Mouse (Mus musculus): ENCODE results near the gene Cyp46a1.
A peak's percentile ranks its signal among the peaks of the same experiment; 100 is the strongest.

The Cyp46a1 gene

DNA sequence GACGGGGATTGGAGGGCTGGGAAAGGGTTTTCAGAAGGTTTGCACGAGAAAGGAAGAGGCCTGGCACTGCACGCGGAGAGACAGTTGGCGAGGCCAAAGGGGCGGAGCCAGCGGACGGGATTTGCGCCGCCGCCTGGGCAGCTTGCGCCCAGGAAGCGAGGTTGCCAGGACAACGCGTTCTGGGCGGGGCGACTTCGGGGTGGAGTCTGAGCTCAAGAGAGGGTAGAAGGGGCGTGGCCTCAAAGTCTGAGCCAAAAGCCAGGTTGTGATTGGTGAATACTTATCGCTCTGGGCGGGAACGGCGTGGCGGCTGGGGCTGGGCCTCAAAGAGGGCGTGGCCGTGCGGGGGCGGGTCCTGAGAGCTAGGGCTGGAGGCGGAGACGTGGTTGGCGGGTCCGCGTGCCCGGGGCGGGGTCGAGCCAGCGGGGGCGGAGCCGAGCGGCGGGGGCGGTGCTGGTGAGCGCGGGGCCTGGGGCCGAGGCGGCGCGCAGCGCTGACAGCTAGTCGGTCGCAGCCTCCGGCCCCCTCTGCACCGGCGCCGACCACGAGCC lies at the start of gene Cyp46a1:
Gene Cyp46a1, plus strand, starts transcription at position 487 of the 551 bp plus-strand sequence.
- DNase-seq (ENCODE audit: extremely low spot score) = peak; percentile 100

DNA sequence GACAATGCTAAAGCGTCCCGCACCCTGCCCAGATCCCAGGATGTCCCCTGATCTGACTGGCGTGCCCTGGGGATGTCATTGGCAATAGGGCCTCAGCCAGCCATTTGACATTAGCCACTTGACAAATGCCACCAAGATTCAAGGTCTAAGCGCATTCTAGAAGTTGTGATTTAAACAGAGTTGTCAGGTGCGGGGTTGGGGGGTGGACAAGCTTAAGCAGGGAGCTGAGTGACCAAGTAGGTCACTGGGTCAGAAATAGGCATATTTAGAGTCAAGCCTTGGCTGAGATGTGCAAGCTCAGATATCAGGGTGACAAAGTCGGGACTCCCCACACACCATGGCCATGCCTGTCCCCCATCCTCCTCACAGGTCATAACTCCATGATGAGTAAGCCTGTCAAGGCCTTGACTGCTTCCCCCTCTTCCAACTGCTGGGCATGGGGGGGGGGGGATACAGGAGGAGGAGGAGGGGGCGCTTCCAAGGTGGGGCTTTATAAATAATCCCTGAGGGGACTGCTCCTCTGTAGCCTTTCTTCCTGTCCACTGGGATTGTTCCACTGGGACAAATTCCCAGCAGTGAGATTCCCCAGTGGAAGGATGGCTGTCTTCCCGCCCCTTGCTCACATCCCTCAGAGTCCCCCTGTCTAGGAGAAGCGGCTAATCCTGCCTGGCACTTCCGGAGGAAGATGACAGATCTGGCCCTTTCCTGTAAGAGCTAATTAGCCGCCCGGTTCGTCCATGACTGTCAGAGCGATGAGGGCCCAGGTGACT lies 49.5 kb upstream of the Cyp46a1 start:
- peak; percentile 60 for DNase-seq (ENCODE audit: extremely low spot score)

DNA sequence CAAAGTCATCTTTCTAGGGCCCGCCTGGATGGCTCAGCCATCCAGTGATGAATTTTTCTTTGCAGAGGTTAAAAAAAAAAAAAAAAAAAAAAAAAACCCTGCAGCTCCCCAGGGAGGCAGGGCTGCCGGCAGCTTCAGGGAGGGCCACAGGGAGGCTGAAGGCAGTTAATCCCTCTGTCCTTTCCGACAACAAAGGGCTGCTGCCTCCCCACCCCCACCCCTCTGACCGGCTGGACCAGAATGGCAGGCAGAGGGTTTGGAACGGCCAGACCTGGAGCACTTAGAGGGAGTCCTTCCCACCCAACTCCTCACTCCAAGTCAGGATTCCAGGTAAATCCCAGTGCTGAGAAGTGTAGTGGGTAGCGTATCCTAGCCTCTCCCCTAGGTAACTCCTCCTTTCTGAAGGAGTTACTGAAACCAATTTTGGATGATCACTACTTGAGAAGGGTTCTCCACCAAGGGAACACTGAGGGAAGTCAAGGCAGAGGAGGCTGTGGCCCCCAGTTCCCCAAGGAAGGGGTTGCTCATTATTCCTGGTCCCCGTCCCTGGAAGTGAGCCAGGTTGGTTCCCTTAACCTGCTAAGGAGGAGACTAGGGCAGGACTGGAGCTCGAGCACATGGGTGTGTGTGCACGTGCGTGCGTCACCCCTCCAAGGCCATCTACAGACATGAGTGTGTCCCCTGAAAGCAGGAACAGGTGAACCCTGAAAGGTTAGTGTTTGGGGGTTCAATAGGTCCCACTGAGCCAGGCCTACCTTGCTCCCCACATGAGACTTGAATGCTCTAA lies 48.8 kb upstream of the Cyp46a1 start:
- peak; percentile 70 for DNase-seq (ENCODE audit: extremely low spot score)

DNA sequence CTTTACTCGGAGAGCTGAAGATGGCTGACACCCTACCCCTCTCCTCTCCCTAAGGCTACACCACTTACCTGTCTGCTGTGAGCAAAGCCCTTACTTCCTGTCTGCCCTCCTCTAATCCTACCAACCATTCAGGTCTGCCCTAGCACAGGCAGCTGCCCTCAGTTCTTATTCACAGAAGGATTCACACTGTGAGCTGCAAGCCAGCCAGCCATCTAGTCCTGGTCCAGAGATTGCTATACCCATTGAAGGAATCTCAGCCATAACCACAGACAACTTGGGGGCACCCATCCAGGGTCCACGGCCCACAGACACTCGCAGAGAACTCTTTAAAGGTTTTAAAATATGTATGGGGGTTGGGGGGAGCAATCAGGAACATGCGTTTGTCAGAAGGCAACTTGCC lies 47.8 kb upstream of the Cyp46a1 start:
- no peak for DNase-seq (ENCODE audit: extremely low spot score)

DNA sequence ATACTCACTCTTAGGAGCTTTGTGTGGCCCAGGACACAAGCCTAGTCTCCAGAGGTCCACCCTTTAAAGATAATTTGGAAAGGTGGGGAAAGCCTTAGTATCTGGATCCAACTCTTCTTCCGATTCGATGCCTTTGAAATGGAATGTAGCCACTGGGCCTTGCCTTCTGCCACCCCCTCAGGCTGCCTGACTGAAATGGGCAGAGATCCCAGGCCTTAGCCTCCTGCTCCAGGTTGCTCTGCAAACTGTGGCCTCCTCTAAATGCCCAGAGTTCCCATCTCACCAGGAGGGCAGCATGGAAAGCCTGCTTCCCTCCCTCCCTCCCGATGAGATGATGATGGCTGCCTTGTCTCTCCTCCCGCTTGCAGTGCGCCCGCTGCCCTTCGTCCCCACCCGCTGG lies 47.2 kb upstream of the Cyp46a1 start:
- DNase-seq (ENCODE audit: extremely low spot score) = no peak

DNA sequence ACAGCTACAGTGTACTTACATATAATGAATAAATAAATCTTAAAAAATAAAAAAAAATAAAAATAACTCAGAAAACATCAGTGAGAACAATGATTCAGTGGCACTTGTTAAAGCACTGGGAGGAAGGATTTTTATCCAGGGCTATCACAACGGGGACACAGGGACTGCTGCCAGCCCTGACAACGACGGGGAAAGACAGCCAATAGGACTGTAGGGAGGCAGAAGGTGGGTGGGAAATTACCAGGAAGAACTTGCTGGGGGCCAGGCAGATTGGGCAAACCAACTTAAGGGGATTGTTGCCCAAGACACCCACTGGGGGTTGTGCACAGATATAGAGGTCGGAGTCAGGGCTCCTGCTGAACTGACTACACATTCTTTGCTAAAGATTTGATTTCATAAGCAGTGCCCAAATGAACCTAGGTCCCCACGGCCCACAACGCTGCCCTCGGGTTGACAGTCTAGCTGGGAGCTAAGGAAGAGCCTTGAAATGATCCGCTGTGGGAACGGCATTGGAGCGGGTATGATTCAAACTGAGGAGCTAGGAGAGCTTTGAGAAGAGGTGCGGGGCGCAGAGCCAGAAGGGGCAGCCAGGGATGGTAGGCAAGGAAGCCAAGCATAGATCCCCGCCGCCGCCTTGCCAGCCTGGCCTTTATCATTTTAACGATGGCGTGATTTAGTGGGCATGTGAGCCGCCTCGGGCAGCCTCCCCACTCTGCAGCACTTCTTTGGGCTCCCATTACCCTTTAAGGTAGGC lies 45.9 kb upstream of the Cyp46a1 start:
- DNase-seq (ENCODE audit: extremely low spot score) = no peak

DNA sequence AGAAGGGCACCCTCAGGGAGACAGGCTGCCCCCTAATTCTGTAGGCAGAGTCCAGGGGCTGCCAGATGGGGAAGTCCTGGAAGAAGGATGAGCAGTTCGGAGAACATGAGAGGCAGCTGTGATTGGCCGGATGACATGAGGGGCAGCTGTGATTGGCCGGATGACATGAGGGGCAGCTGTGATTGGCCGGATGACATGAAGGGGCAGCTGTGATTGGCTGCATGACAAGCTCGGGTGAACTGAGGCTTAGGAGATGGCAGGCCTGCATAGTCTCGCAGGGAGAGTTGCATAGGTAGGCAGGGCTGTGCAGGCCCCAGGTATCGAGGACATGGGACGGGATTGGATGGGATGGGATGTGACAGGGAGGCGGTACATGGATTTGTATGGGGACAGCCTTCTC lies 41.8 kb upstream of the Cyp46a1 start:
- DNase-seq (ENCODE audit: extremely low spot score) = peak; percentile 64

DNA sequence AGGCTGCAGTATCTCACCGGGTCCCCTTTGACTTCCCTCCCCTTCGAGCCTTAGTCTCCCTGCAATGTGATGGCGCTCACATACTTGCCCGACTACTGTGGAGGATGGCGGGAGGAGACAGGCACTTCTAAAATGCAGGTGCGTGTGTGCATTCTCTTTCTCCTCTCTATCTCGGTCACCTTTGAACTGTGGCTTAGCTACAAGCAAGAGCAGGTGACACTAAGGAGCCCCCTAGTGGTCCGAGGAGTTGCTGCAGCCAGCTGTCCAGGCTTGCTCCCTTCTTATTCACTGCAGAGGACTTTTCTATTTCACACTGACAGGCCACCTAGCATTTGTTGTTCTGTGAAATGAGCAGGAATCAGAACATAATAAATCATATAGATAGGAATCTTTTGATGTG lies 41.2 kb upstream of the Cyp46a1 start:
- peak; percentile 79 for DNase-seq (ENCODE audit: extremely low spot score)

DNA sequence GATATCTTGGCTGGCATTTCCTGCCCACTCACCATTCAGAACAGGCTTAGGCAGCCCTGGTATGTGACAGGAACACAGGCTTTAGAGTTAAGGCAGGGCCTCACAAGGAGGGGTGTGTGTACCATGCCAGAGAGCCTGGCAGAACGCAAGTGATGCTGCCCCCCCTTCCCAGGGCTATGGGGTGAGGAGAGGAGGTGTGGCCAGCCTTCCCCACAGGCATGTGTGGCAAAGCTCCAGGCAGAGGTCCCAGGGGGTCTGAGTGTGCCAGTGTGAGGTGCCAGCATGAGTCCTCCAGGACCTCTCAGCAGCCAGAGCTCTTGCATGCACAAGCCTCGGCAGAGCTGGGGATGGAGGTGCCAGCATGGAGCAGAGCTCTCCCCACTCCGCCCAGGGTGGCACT lies 39.6 kb upstream of the Cyp46a1 start:
- no peak for DNase-seq (ENCODE audit: extremely low spot score)

DNA sequence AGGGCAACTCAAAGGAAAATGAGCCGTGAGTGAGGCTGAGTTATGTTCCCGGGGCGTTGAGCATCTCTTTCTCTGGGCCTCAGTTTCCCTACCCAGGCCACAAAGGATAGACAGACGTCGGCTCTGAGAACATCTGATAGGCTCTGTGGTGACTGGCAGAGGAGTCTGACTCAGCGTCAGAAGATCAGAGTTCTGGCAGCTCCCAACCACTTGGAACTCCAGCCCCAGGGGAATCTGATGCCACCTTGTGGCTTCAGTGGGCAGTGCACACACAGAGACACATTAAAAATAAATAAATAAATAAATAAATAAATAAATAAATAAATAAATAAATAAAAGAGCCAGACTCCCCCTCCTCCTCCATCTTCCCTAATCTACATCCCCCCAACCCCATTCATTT lies 37.1 kb upstream of the Cyp46a1 start:
- no peak for DNase-seq (ENCODE audit: extremely low spot score)

DNA sequence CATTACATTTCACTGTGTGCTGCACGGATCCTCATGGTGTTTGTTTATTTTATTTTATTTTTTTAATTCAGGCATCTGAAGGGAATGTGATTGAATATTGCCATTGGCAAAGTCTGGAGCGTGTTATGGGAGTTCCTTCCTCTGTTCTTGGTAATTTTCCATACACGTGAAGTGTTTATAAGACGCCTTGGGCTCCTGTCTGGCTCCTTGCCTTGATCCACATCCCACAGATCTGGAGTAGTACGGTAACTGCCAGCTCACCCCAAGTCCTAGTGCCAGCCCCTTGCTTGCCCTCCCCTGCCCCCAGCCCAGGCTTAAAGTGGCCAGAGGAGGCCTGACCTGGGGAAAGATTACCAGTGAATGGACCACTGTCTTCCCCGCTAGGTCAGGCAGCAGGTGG lies 33.2 kb upstream of the Cyp46a1 start:
- no peak for DNase-seq (ENCODE audit: extremely low spot score)

DNA sequence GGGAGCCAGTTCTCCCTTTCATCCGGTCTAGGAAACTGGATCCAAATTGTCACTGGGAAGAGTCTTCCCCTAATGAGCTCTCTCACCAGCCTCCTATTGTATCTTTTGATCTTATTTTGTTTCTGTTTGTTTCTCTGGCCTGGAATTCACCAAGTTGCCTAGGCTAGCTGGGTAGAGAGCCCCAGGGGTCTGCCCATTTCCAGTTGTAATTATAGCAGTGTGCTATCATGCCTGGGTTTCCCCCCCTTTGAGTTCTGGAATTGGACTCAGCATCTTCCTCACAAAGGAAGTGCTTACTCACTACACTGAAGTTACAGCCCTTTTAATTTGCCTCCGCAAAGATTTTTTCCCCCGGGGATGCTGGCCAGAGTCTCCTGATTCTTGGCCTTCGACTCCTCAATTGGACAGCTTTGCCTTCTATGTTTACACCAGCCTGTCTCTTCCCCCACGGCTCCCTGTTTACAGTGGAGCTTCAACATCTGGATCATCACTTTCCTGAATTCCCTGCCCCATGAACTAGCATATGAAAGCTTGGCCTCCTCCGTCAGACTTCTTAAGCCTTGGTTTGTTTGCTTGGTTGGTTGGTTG lies 30.3 kb upstream of the Cyp46a1 start:
- no peak for DNase-seq (ENCODE audit: extremely low spot score)

DNA sequence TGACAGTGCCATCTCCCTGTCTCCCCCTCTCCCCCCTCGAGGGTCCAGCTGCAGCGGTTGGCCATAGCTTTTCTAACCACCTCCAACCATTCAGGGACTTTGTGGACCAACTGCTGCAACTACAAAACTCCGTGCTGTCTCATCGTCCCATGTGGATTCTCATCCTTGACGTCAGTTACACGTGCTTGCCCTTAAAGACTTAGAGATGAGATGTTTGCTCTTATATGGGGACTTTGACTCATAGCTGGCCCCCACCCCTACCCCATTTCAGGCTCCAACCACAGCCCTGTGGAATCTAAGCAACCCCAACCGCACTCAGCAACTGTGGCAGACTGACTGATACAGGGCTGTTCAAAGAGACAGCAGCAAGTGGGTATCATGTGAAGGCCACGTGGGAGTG lies 29.0 kb upstream of the Cyp46a1 start:
- no peak for DNase-seq (ENCODE audit: extremely low spot score)

DNA sequence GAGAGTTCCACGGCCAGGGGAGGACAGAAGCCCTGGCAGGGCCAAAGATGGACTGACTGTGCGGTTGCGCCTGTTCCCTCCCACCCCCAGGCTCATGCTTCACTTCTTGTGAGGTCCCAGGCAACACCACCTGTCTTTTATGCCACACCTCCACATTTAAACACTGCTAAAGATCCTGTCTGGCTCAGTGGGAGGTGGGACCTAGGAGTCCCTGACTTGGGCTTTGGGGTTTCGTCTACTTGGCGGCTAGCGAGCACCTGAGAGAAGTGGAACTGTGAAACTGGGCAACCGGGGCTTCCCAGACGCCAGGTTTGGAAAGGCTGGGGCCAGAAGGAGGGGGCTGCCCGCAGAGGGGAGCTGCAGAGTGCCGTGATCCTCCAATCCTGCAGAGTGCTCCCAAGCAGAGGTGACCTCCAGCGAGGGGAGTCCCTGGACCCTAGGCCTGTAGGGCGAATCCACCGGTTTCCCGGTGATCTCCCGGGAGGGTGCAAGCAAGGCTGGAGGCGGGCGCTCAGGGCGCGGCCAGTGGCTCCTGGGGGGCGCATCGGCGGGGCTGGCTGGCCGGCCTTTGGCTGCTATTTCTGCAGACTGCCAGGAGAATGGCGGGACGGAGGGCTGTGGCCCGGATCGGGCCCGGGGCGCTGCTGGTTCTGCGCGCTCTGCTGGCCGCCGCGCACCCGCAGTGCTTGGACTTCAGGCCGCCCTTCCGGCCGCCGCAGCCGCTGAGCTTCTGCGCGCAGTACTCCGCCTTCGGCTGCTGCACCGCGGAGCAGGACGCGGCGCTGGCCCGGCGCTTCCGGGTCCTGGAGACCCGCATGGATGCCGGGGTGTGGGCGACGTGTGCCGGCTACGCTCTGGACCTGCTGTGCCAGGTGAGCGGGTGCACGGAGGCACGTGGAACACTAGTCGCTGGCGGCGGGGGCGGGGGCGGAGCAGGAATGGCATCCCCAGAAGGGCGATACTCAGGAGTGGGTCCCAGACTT lies 28.1 kb upstream of the Cyp46a1 start, which contains the start of gene Hhipl1:
Gene Hhipl1, plus strand, starts transcription at position 459 of the 983 bp plus-strand sequence.
- peak; percentile 59 for DNase-seq (ENCODE audit: extremely low spot score)

DNA sequence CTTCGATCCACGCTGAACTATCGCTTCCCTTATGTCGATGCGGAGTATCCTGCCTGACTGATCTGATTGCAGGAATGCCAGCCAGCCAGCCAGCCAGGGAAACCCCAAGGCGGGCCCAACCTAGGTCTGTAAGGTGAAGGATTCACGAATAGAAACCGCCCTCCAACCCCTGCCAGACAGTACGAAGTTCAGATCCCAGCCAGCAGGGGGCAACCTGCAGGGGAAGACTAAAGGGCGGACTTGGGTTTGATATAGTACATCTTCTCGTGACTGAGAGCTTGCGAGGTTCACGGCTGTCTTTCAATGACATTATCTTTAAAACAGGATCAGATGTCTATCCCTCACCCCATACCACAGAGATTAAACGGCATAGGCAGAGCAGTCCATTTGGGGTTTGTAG lies 26.6 kb upstream of the Cyp46a1 start:
- peak; percentile 73 for DNase-seq (ENCODE audit: extremely low spot score)

DNA sequence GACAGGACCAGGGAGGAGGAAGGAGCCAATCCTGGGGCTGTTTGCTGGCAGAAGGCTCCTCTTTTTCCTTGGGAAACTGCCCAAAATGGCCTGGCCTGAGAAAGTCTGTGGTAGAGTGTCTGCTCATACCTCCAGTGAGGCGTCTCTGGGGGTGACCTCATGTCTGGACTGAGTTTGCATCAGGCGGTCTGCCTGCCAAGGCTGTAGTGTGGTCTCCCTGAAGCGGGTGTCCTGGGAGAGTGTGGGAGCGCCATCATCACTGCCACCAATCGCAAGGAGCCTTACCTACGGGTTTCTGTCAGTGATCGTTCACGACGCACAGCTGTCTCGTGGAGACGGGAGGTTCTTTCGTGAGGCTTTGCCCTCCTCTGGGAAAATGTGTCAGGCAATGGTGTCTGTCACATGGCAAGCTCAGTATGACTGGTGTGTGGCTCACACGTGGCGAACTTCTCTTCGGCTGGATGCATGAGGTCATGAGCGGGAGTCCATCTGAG lies 25.8 kb upstream of the Cyp46a1 start:
- no peak for DNase-seq (ENCODE audit: extremely low spot score)

DNA sequence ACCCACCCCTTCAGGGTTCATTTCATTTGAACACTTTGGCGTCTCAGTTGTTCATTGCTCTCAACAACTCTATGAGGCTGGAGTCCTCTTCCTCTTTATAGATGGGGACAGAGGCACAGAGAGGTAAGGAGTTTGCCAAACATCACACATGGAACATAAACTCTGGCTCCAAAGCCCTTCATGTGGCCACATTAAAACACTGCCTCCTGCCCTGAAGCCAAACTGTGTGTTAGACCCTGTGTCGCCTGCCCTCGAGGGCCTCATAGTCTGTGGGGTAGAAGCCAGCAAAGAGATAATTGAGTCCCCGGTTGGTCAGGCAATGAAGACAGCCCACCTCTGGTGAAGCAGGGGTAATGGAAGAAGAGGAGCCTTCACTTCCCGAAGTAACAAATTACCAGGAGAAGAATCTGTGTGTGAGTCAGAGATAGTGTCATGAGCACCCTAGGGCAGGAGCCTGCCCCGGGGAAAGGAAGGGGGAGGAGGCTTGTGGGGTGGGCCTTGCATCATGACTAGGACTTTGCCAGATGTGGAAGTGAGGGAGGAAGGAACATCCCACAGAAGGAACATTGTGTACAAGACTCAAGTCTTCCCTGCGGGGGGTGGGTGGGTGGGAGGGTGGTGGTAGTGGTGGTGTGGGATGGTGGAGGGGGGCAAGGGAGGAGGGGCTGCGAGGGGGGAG lies 24.9 kb upstream of the Cyp46a1 start:
- DNase-seq (ENCODE audit: extremely low spot score) = no peak

DNA sequence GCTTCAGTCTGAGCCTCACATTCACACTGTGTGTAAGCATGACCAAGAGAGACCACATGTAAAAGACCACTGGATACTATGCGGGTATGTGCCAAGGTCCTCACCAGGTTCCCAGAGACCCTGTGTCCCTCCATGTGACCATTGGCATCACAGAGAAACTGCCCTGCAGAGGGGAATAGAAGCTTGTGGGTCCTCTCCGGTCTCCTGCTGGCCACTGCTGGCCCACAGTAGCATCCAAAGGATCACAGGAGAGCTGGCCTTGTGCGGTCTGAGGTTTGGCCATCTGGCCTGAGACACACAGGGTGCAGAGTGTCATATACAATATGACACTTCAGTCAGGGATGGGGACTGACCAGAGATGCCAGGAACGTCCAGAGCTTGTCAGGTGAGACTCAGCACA lies 24.1 kb upstream of the Cyp46a1 start:
- no peak for DNase-seq (ENCODE audit: extremely low spot score)

DNA sequence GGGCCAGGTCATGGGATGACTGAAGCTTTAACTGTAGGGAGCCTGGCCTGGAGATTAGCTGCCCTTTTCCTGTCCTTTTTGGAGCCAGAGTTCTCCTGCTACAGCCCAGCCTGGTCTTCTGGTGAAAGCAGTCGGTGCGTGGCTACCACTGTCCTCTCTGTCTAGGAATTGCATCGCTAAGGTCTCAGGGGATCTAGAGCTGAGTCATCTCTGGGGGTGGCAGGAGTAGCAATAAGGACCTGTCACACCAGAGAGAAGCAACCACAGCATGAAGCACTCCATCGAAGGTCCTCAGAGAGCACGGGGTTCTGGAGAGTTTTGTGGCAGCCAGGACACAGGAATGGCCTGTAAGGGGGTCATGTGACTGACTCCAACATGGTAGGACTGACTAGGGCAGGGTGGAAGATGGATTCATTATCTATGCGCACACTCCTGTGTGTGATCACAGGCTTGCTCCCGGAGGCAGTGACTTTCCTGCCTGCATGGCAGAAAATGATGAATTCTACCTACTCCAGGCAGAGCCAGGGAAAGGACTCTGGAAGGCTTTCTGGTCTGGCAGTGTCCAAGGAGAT lies 23.6 kb upstream of the Cyp46a1 start:
- DNase-seq (ENCODE audit: extremely low spot score) = no peak
